Mouse (Mus musculus): Measurements from ENCODE around the gene Cdc14a. TPM values are rescaled to one million over a fixed set of nuclear protein-coding genes. Genes with fewer than 3 reads are reported as not detected.

Gene Cdc14a
- polyA plus RNA-seq, 1 experiment from 2014 or later: 15.3 TPM

GRCm38 (mm10) chr3:116424160-116424972, 534 bp upstream of the Cdc14a start:
- Histone ChIP-seq H3K4me1 (ENCODE audit: control insufficient read depth, insufficient read depth, low read length) (peaks cover 3% of the 10 kb centered on the region; the same call in 1 of the 2 replicates), H3K9me3 (replicated peaks; ENCODE audit: control insufficient read depth, low read length) (no peaks in the 10 kb centered on the region), H3K27me3 (ENCODE audit: control insufficient read depth, insufficient read depth, low read length) (no peaks in the 10 kb centered on the region), H3K9ac (replicated peaks; ENCODE audit: low read length) (peak overlapping the region; percentile 91), H3K4me2 (ENCODE audit: low read depth, low read length) (peak overlapping the region; percentile 74), H3K4me3 (ENCODE audit: low read depth, low read length) (peak overlapping the region; percentile 93), H3K36me3 (replicated peaks; ENCODE audit: control insufficient read depth, insufficient read depth, low read depth, low read length) (no peaks in the 10 kb centered on the region), H3K27ac (replicated peaks; ENCODE audit: low read depth, low read length) (peak overlapping the region; percentile 91)
- DNase-seq (ENCODE audit: low spot score) (no peak), ATAC-seq (replicated peaks; ENCODE audit: insufficient number of reproducible peaks, low FRiP score, low TSS enrichment, low read depth) (peak; percentile 3; the same call in 1 of the 2 replicates)
- under 1% methylated on average over 32 of the region's 32 CpGs for WGBS

GRCm38 (mm10) chr3:116422795-116423352, 958 bp downstream of the Cdc14a start:
- 0% methylated on average over 23 of the region's 23 CpGs for WGBS
- Histone ChIP-seq H3K36me3 (replicated peaks; ENCODE audit: control insufficient read depth, insufficient read depth, low read depth, low read length) (no peaks in the 10 kb centered on the region), H3K9me3 (replicated peaks; ENCODE audit: control insufficient read depth, low read length) (no peaks in the 10 kb centered on the region)

GRCm38 (mm10) chr3:116422074-116422473, 1.8 kb downstream of the Cdc14a start:
- no peak overlapping the region for H3K27ac ChIP-seq (replicated peaks; ENCODE audit: low read depth, low read length)
- no peaks in the 10 kb centered on the region for H3K27me3 ChIP-seq (ENCODE audit: control insufficient read depth, insufficient read depth, low read length)
- H3K4me3 ChIP-seq (ENCODE audit: low read depth, low read length): peak overlapping the region; percentile 93
- ATAC-seq (replicated peaks; ENCODE audit: insufficient number of reproducible peaks, low FRiP score, low TSS enrichment, low read depth) (no peak), DNase-seq (ENCODE audit: low spot score) (no peak)
- H3K36me3 ChIP-seq (replicated peaks; ENCODE audit: control insufficient read depth, insufficient read depth, low read depth, low read length): no peaks in the 10 kb centered on the region
- peak overlapping the region; percentile 74 for H3K4me2 ChIP-seq (ENCODE audit: low read depth, low read length)
- WGBS: 37% methylated on average over 8 of the region's 8 CpGs
- peaks cover 3% of the 10 kb centered on the region; the same call in 1 of the 2 replicates for H3K4me1 ChIP-seq (ENCODE audit: control insufficient read depth, insufficient read depth, low read length)
- H3K9ac ChIP-seq (replicated peaks; ENCODE audit: low read length): peak overlapping the region; percentile 91
- H3K9me3 ChIP-seq (replicated peaks; ENCODE audit: control insufficient read depth, low read length): no peaks in the 10 kb centered on the region

More at GRCm38 (mm10) chr3:116422795-116423352, 958 bp downstream of the Cdc14a start:
- Histone ChIP-seq H3K27ac (replicated peaks; ENCODE audit: low read depth, low read length) (peak overlapping the region; percentile 91), H3K4me3 (ENCODE audit: low read depth, low read length) (peak overlapping the region; percentile 93), H3K4me2 (ENCODE audit: low read depth, low read length) (peak overlapping the region; percentile 74), H3K27me3 (ENCODE audit: control insufficient read depth, insufficient read depth, low read length) (no peaks in the 10 kb centered on the region), H3K4me1 (ENCODE audit: control insufficient read depth, insufficient read depth, low read length) (peaks cover 3% of the 10 kb centered on the region; the same call in 1 of the 2 replicates), H3K9ac (replicated peaks; ENCODE audit: low read length) (peak overlapping the region; percentile 91)
- DNase-seq (ENCODE audit: low spot score) (peak; percentile 92), ATAC-seq (replicated peaks; ENCODE audit: insufficient number of reproducible peaks, low FRiP score, low TSS enrichment, low read depth) (peak; percentile 1; the same call in 1 of the 2 replicates)

GRCm38 (mm10) chr3:116421121-116421520, 2.7 kb downstream of the Cdc14a start:
- Histone ChIP-seq H3K27ac (replicated peaks; ENCODE audit: low read depth, low read length) (no peak overlapping the region), H3K4me1 (ENCODE audit: control insufficient read depth, insufficient read depth, low read length) (peaks cover 3% of the 10 kb centered on the region; the same call in 1 of the 2 replicates), H3K9ac (replicated peaks; ENCODE audit: low read length) (no peak overlapping the region), H3K36me3 (replicated peaks; ENCODE audit: control insufficient read depth, insufficient read depth, low read depth, low read length) (no peaks in the 10 kb centered on the region; the same call in 1 of the 2 replicates), H3K4me2 (ENCODE audit: low read depth, low read length) (no peak overlapping the region; the same call in 1 of the 2 replicates), H3K4me3 (ENCODE audit: low read depth, low read length) (no peak overlapping the region), H3K9me3 (replicated peaks; ENCODE audit: control insufficient read depth, low read length) (no peaks in the 10 kb centered on the region), H3K27me3 (ENCODE audit: control insufficient read depth, insufficient read depth, low read length) (no peaks in the 10 kb centered on the region)
- ATAC-seq (replicated peaks; ENCODE audit: insufficient number of reproducible peaks, low FRiP score, low TSS enrichment, low read depth) (no peak), DNase-seq (ENCODE audit: low spot score) (peak; percentile 29)
- 52% methylated on average over 6 of the region's 6 CpGs for WGBS

GRCm38 (mm10) chr3:116419791-116420190, 4.0 kb downstream of the Cdc14a start:
- Histone ChIP-seq H3K9ac (replicated peaks; ENCODE audit: low read length) (no peak overlapping the region), H3K4me3 (ENCODE audit: low read depth, low read length) (no peak overlapping the region), H3K36me3 (replicated peaks; ENCODE audit: control insufficient read depth, insufficient read depth, low read depth, low read length) (no peaks in the 10 kb centered on the region; the same call in 1 of the 2 replicates), H3K4me2 (ENCODE audit: low read depth, low read length) (no peak overlapping the region), H3K27me3 (ENCODE audit: control insufficient read depth, insufficient read depth, low read length) (no peaks in the 10 kb centered on the region), H3K27ac (replicated peaks; ENCODE audit: low read depth, low read length) (no peak overlapping the region), H3K9me3 (replicated peaks; ENCODE audit: control insufficient read depth, low read length) (no peaks in the 10 kb centered on the region), H3K4me1 (ENCODE audit: control insufficient read depth, insufficient read depth, low read length) (peaks cover 3% of the 10 kb centered on the region; the same call in 1 of the 2 replicates)
- DNase-seq (ENCODE audit: low spot score): no peak
- WGBS: 87% methylated on average over 11 of the region's 11 CpGs
- no peak for ATAC-seq (replicated peaks; ENCODE audit: insufficient number of reproducible peaks, low FRiP score, low TSS enrichment, low read depth)

- Histone ChIP-seq H3K27ac (replicated peaks; ENCODE audit: low read depth, low read length) (no peak overlapping the region), H3K4me2 (ENCODE audit: low read depth, low read length) (no peak overlapping the region), H3K36me3 (replicated peaks; ENCODE audit: control insufficient read depth, insufficient read depth, low read depth, low read length) (no peaks in the 10 kb centered on the region; the same call in 1 of the 2 replicates), H3K9me3 (replicated peaks; ENCODE audit: control insufficient read depth, low read length) (no peaks in the 10 kb centered on the region), H3K4me1 (ENCODE audit: control insufficient read depth, insufficient read depth, low read length) (no peaks in the 10 kb centered on the region), H3K4me3 (ENCODE audit: low read depth, low read length) (no peak overlapping the region), H3K9ac (replicated peaks; ENCODE audit: low read length) (no peak overlapping the region), H3K27me3 (ENCODE audit: control insufficient read depth, insufficient read depth, low read length) (no peaks in the 10 kb centered on the region)
- 94% methylated on average over 3 of the region's 3 CpGs for WGBS
- DNase-seq (ENCODE audit: low spot score) (no peak), ATAC-seq (replicated peaks; ENCODE audit: insufficient number of reproducible peaks, low FRiP score, low TSS enrichment, low read depth) (no peak)
Observed at GRCm38 (mm10) chr3:116414451-116414860, 9.4 kb downstream of the Cdc14a start.

GRCm38 (mm10) chr3:116412954-116413724, 10.7 kb downstream of the Cdc14a start:
- no peaks in the 10 kb centered on the region for H3K9me3 ChIP-seq (replicated peaks; ENCODE audit: control insufficient read depth, low read length)
- no peak overlapping the region for H3K4me3 ChIP-seq (ENCODE audit: low read depth, low read length)
- H3K9ac ChIP-seq (replicated peaks; ENCODE audit: low read length): no peak overlapping the region
- no peaks in the 10 kb centered on the region; the same call in 1 of the 2 replicates for H3K36me3 ChIP-seq (replicated peaks; ENCODE audit: control insufficient read depth, insufficient read depth, low read depth, low read length)
- ATAC-seq (replicated peaks; ENCODE audit: insufficient number of reproducible peaks, low FRiP score, low TSS enrichment, low read depth) (no peak), DNase-seq (ENCODE audit: low spot score) (no peak)
- no peaks in the 10 kb centered on the region for H3K4me1 ChIP-seq (ENCODE audit: control insufficient read depth, insufficient read depth, low read length)
- no peak overlapping the region for H3K27ac ChIP-seq (replicated peaks; ENCODE audit: low read depth, low read length)
- H3K27me3 ChIP-seq (ENCODE audit: control insufficient read depth, insufficient read depth, low read length): no peaks in the 10 kb centered on the region
- 89% methylated on average over 4 of the region's 4 CpGs for WGBS
- no peak overlapping the region for H3K4me2 ChIP-seq (ENCODE audit: low read depth, low read length)
